Mouse (Mus musculus): ENCODE data around the gene Fzd2.

GRCm38 (mm10) chr11:102631203-102631602 is 27.0 kb downstream of the Fzd2 start:
- no peak for TF ChIP-seq USF1 (IDR thresholded peaks at IDR 0.05; ENCODE audit: low read depth, low read length)
- TF ChIP-seq RCOR1 (IDR thresholded peaks at IDR 0.05; ENCODE audit: low read depth, low read length), result no peak
- no peak for TF ChIP-seq KAT2A (conservative IDR thresholded peaks at IDR 0.05; ENCODE audit: low read depth, low read length)

Measured in MEL (cell line).